Mouse (Mus musculus): ENCODE measurements at regions not wholly inside any gene's neighbourhood (a gene's known extent, or its start where the extent isn't known, plus 50 kb on each side); places are given as distances from the start of the nearest gene placed in this dataset.

GRCm38 (mm10) chr6:93285796-93286195 lies 342.5 kb upstream of the Adamts9 start:
- TF ChIP-seq NRF1 (IDR thresholded peaks at IDR 0.05; ENCODE audit: insufficient read depth, low read depth, low read length, poor library complexity, severe bottlenecking), result no peak
- TF ChIP-seq TAL1 (IDR thresholded peaks at IDR 0.05; ENCODE audit: low read length), result no peak
- no peak for TF ChIP-seq ZNF384 (IDR thresholded peaks at IDR 0.05; ENCODE audit: low read depth, low read length)
- TF ChIP-seq JUND (IDR thresholded peaks at IDR 0.05; ENCODE audit: low read depth, low read length), result no peak
- no peak for TF ChIP-seq CTCF (IDR thresholded peaks at IDR 0.05 in 2 of 3, conservative IDR thresholded peaks at IDR 0.05 in 1 of 3; ENCODE audit: control insufficient read depth in 1 of 3, insufficient read depth in 1 of 3, low read depth in 2 of 3, low read length in 3 of 3, poor library complexity in 1 of 3, severe bottlenecking in 1 of 3)
